Mouse (Mus musculus) heart, postnatal 0 days (tissue): Measurements from ENCODE around the gene Nr1h2. TPM values are rescaled to one million over a fixed set of nuclear protein-coding genes. Genes with fewer than 3 reads are reported as not detected.
A peak's percentile ranks its signal among the peaks of the same experiment; 100 is the strongest.

Experiments used
- ATAC-seq: fragments of 200-750 bp; cut with Nextera tagmentation; 2 replicates; pipeline ENCODE4 v1.8.0; 2017; ENCODE audit warnings: low read depth, moderate number of reproducible peaks, moderate library complexity; ENCODE audit not compliant: insufficient read depth
- DNase-seq: peaks from one replicate; pipeline ENCODE4 v3.0.0-alpha.2; 2016; ENCODE audit warnings: low spot score
- H3K27ac ChIP-seq: fragments of 300-500 bp; sonication (generic); 2 replicates; pipeline ENCODE4 v1.5.1; 2014; ENCODE audit warnings: low read depth, mild to moderate bottlenecking
- H3K27me3 ChIP-seq: fragments of 300-500 bp; sonication (generic); 2 replicates; pipeline ENCODE4 v1.6.1; 2014; ENCODE audit warnings: low read length, mixed read lengths; ENCODE audit not compliant: control insufficient read depth, insufficient read depth
- H3K36me3 ChIP-seq: fragments of 300-500 bp; sonication (generic); replicated peaks from 2 replicates; pipeline ENCODE4 v1.6.1; 2014; ENCODE audit warnings: low read length, mixed read lengths; ENCODE audit not compliant: control insufficient read depth, insufficient read depth
- H3K4me1 ChIP-seq: fragments of 300-500 bp; sonication (generic); 2 replicates; pipeline ENCODE4 v1.6.1; 2014; ENCODE audit warnings: antibody characterized with exemption; ENCODE audit not compliant: control insufficient read depth, insufficient read depth
- H3K4me2 ChIP-seq: fragments of 300-500 bp; sonication (generic); 2 replicates; pipeline ENCODE4 v1.6.1; 2014; ENCODE audit warnings: low read depth, mild to moderate bottlenecking, low read length, moderate library complexity
- H3K4me3 ChIP-seq: fragments of 300-500 bp; sonication (generic); 2 replicates; pipeline ENCODE4 v1.5.1; 2014; ENCODE audit warnings: low read depth, low read length
- H3K9ac ChIP-seq: fragments of 300-500 bp; sonication (generic); replicated peaks from 2 replicates; pipeline ENCODE4 v1.6.1; 2014; ENCODE audit warnings: low read depth, low read length, mixed read lengths
- H3K9me3 ChIP-seq: fragments of 300-500 bp; sonication (generic); replicated peaks from 2 replicates; pipeline ENCODE4 v1.6.1; 2016; ENCODE audit warnings: low read length; ENCODE audit not compliant: control insufficient read depth
- CTCF ChIP-seq: IDR thresholded peaks from 2 replicates; pipeline ENCODE4 v1.5.1; 2016; ENCODE audit warnings: antibody characterized with exemption, control low read depth, low read depth
- EP300 ChIP-seq: IDR thresholded peaks from 2 replicates; pipeline ENCODE4 v1.6.1; 2016; ENCODE audit warnings: antibody characterized with exemption, low read depth
- WGBS: fragments of 180-500 bp; shearing (Covaris S2); extraction: QIAGEN DNeasy Blood & Tissue Kit; methylation state at CpG from one replicate; pipeline ENCODE4 v1.1.7; 2014; 5-methylcytosine and 5-hydroxymethylcytosine counted together
- polyA plus RNA-seq: library from polyadenylated mRNA; unstranded; fragments of >200 nt; fragmentation: Nextera tagmentation; extraction: Ambion mirVana; gene quantifications from 2 replicates; pipeline ENCODE4 v1.2.1, GENCODE M21; 2015
- total RNA-seq: library from RNA; depleted of rRNA; stranded (reverse); fragments of >200 nt; gene quantifications from 2 replicates; pipeline ENCODE4 v1.2.3, GENCODE M21; 2014; ENCODE audit warnings: low replicate concordance

The Nr1h2 gene
- total and polyA plus RNA-seq, 2 experiments from 2014 or later: 50.1 to 60.9 TPM

DNA sequence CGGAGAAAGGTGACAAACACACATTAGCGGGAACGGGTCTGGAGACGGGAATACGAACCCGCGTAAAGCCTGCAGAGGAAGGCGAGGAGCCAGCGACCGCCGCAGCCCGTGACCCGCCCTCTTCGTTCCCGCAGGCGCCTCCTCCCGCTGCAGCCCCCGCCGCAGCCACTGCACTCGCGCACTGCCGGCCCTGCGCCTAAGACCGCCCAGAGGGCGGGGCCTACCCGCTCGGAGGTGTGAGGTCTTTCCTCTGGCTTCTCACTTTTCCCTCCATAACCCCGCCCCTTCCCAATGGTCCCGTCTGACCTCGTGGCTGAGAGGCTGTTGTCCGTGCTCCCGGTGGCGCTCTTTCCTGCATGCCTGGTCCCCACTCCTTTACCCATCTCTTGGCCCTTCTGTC, 35.4 kb upstream of the Nr1h2 start:
- Histone ChIP-seq H3K4me2 (peak overlapping the region; percentile 61), H3K36me3 (no peaks in the 10 kb centered on the region), H3K27ac (no peak overlapping the region), H3K9ac (no peak overlapping the region), H3K4me3 (peak overlapping the region; percentile 42), H3K4me1 (peaks cover 12% of the 10 kb centered on the region), H3K9me3 (no peaks in the 10 kb centered on the region), H3K27me3 (peaks cover 91% of the 10 kb centered on the region)
- no peak for TF ChIP-seq CTCF
- TF ChIP-seq EP300: no peak
- WGBS: 1% methylated on average over 31 of the region's 33 CpGs
- ATAC-seq: no peak
- no peak for DNase-seq

DNA sequence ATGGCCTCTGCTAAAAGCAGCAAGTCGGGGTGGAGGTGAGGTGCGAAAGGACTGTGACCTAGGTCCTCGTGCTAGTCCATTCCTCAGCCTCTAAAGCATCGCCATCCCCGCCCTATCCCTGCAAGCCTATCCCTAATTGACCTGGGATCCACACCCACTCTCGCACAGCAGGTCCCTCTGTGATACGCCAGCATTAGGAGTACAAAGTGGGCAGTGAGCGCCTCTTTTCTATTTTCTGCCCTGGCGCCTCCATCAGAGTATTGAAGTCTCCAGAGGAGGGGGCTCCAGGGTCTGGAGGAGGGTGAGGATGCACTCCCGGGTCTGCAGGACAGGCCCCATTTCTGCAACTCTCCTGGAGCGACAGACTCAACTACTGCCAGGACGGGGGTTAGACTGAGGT, 34.6 kb upstream of the Nr1h2 start:
- H3K27ac ChIP-seq: no peak overlapping the region
- DNase-seq: no peak
- H3K9me3 ChIP-seq: no peaks in the 10 kb centered on the region
- ATAC-seq: no peak
- H3K4me1 ChIP-seq: peaks cover 12% of the 10 kb centered on the region
- WGBS: 11% methylated on average over 12 of the region's 12 CpGs
- TF ChIP-seq EP300 (no peak), CTCF (no peak)
- no peaks in the 10 kb centered on the region for H3K36me3 ChIP-seq
- H3K4me2 ChIP-seq: peak overlapping the region; percentile 61; the same call in 1 of the 2 replicates
- H3K27me3 ChIP-seq: peaks cover 84% of the 10 kb centered on the region
- no peak overlapping the region for H3K4me3 ChIP-seq
- no peak overlapping the region for H3K9ac ChIP-seq

DNA sequence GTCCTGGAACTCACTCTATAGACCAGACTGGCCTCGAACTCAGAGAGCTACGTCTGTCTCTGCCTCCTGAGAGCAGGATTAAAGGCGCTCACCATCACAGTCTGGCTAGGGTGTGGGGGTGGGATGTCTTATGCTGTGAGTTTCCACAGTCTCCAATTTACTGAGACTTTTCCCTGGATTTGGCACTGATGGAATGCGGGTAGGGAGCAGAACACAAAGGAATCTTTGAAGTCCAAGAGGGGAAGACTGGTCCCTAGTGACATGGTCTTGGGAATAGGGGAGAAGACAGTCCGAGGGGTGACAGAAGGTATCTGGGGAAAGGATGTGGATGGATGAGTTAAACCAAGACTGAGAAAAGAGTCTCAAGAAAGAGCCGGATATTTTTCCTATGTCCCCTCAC, 33.9 kb upstream of the Nr1h2 start:
- peaks cover 77% of the 10 kb centered on the region for H3K27me3 ChIP-seq
- no peaks in the 10 kb centered on the region for H3K36me3 ChIP-seq
- ATAC-seq (no peak), DNase-seq (no peak)
- H3K4me1 ChIP-seq: peaks cover 12% of the 10 kb centered on the region
- no peak overlapping the region for H3K4me2 ChIP-seq
- no peak overlapping the region for H3K27ac ChIP-seq
- WGBS: 34% methylated on average over 6 of the region's 6 CpGs
- no peaks in the 10 kb centered on the region for H3K9me3 ChIP-seq
- no peak overlapping the region for H3K9ac ChIP-seq
- no peak for TF ChIP-seq EP300
- TF ChIP-seq CTCF: no peak
- no peak overlapping the region for H3K4me3 ChIP-seq

DNA sequence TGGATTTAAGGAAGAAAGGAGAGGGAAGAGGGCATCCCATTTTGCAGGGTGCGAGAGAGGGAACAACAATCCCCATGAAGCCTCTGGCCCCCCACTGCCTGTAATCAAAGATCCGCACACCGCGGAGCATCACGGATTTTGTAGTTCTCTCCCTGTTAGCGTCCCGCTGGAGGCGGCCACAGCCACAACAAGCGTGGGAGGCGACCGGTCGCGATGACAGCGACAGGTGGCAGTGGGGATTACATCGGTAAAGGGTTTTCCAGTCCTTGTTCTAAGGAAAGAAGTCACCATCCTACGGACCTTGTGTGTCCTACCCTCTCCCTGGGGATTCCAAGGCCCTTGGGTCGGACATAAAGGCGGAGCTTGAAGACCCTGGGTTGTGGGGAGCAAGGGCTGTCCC, 33.2 kb upstream of the Nr1h2 start:
- under 1% methylated on average over 18 of the region's 18 CpGs for WGBS
- H3K27ac ChIP-seq: no peak overlapping the region
- peaks cover 70% of the 10 kb centered on the region for H3K27me3 ChIP-seq
- H3K4me1 ChIP-seq: peaks cover 12% of the 10 kb centered on the region
- H3K4me3 ChIP-seq: peak overlapping the region; percentile 20
- H3K36me3 ChIP-seq: no peaks in the 10 kb centered on the region
- ATAC-seq: 0 out of 2 replicates have a peak, but pooled peaks have one; percentile 13
- H3K4me2 ChIP-seq: peak overlapping the region; percentile 33; the same call in 1 of the 2 replicates
- no peaks in the 10 kb centered on the region for H3K9me3 ChIP-seq
- DNase-seq: peak; percentile 14
- H3K9ac ChIP-seq: no peak overlapping the region
- TF ChIP-seq CTCF (no peak), EP300 (no peak)

DNA sequence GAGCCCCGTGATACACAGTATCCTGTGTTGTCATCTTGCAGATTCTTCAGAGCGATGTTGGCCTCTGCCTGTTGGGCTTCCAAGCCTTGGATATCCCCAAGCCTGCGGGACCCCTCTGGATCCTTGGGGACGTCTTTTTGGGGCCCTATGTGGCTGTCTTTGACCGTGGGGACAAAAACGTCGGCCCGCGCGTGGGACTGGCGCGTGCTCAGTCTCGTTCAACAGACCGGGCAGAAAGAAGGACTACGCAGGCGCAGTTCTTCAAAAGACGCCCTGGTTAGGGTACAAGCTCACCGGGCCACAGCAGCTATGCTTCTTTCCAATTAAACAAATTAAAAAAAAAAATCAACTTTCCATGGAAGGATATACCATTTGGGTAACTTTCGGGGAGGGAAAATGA, 32.8 kb upstream of the Nr1h2 start:
- 10% methylated on average over 19 of the region's 19 CpGs for WGBS
- no peak for DNase-seq
- Histone ChIP-seq H3K4me2 (peak overlapping the region; percentile 33; the same call in 1 of the 2 replicates), H3K36me3 (no peaks in the 10 kb centered on the region), H3K27me3 (peaks cover 65% of the 10 kb centered on the region), H3K9me3 (no peaks in the 10 kb centered on the region), H3K4me1 (peaks cover 11% of the 10 kb centered on the region), H3K4me3 (peak overlapping the region; percentile 20), H3K27ac (no peak overlapping the region), H3K9ac (no peak overlapping the region)
- TF ChIP-seq CTCF (no peak), EP300 (no peak)
- no peak for ATAC-seq

DNA sequence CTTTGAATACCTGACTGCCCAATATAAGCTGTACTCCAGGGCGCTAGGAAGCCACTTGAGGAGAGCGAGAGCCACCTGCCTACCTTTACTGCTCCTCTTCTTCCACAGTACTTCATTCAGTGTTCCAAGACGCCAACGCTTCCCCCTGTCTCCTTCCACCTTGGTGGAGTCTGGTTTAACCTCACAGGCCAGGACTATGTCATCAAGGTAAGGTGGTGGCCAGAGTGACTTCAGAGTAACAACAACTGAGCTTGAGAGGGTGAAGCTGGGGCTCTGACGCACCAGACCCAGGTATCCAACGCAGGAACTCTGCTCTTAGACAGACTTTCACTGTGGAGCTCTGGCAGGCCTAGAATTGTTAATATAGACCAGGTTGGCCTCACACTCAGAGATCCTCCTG, 31.9 kb upstream of the Nr1h2 start:
- peaks cover 56% of the 10 kb centered on the region for H3K27me3 ChIP-seq
- WGBS: 81% methylated on average over 6 of the region's 6 CpGs

More for the DNA sequence above, 31.9 kb upstream of the Nr1h2 start:
- TF ChIP-seq EP300: no peak
- TF ChIP-seq CTCF: no peak
- Histone ChIP-seq H3K4me3 (no peak overlapping the region), H3K4me2 (no peak overlapping the region), H3K9ac (no peak overlapping the region), H3K9me3 (no peaks in the 10 kb centered on the region), H3K4me1 (peaks cover 3% of the 10 kb centered on the region; the same call in 1 of the 2 replicates), H3K27ac (no peak overlapping the region), H3K36me3 (no peaks in the 10 kb centered on the region)
- DNase-seq (no peak), ATAC-seq (no peak)
